Comparison of ENCODE assay signal across 32 mouse cellular contexts in genomic region chr5:134419700-134420099, GRCm38 (mm10). TPM values are rescaled to one million over a fixed set of nuclear protein-coding genes. Genes with fewer than 3 reads are reported as not detected.
DNase-seq lines count a peak whose midpoint lies in the region; ATAC-seq and TF ChIP-seq lines count a peak whose summit lies in the region.
"Had no signal": no experiment of that assay in that cellular context is flagged by ENCODE, and none has a peak within 500 bp of the region (broad histone marks: within the 10 kb centered on the region; RNA-seq: fewer than 3 reads in every experiment).

No protein-coding gene starts in this region.

- H3K4me3 ChIP-seq in ES-Bruce4 (ENCODE audit: low read depth, low read length) (no peak overlapping the region), ES-E14 (ENCODE audit: insufficient read depth in 1 of 2, low read depth in 1 of 2, low read length in 2 of 2, poor library complexity in 1 of 2, severe bottlenecking in 1 of 2) (no peak overlapping the region)
- H3K4me3 ChIP-seq in embryonic facial prominence, embryonic 15.5 days (replicated peaks): no peak overlapping the region
- no peak overlapping the region for H3K4me3 ChIP-seq in small intestine, adult 2 months (ENCODE audit: low read depth, low read length)
- H3K4me3 ChIP-seq in midbrain, embryonic 15.5 days: no peak overlapping the region
- H3K4me3 ChIP-seq in lung, adult 2 months (replicated peaks; ENCODE audit: extremely low read depth, low read depth, low read length): no peak overlapping the region
- H3K4me3 ChIP-seq in thymus, adult 2 months (ENCODE audit: control insufficient read depth, insufficient read depth, low read length): no peak overlapping the region
- H3K4me3 ChIP-seq: heart, adult 2 months; heart, embryonic 13.5 days; limb, embryonic 13.5 days; liver, embryonic 13.5 days; neural tube, embryonic 15.5 days had no signal

- TF ChIP-seq CTCF in ES-Bruce4 (IDR thresholded peaks at IDR 0.05; ENCODE audit: low read depth, low read length): no peak
- TF ChIP-seq CTCF in small intestine, adult 2 months (IDR thresholded peaks at IDR 0.05; ENCODE audit: extremely low read depth, insufficient read length, insufficient replicate concordance, low read depth, low read length): no peak
- no peak for TF ChIP-seq CTCF in lung, adult 2 months (IDR thresholded peaks at IDR 0.05; ENCODE audit: insufficient read depth, low read length)
- no peak for TF ChIP-seq CTCF in thymus, adult 2 months (IDR thresholded peaks at IDR 0.05; ENCODE audit: borderline replicate concordance, control insufficient read depth, extremely low read depth, insufficient read depth, low read length, poor library complexity)

- H3K4me2 ChIP-seq in embryonic facial prominence, embryonic 15.5 days (replicated peaks): no peak overlapping the region
- H3K4me2 ChIP-seq in midbrain, embryonic 15.5 days: no peak overlapping the region
- H3K4me2 ChIP-seq: heart, embryonic 13.5 days; limb, embryonic 13.5 days; liver, embryonic 13.5 days; neural tube, embryonic 15.5 days had no signal

- TF ChIP-seq POLR2A in ES-Bruce4 (IDR thresholded peaks at IDR 0.05; ENCODE audit: insufficient read depth, low read length): no peak
- no peak for TF ChIP-seq POLR2A in small intestine, adult 2 months (IDR thresholded peaks at IDR 0.05; ENCODE audit: low read depth, low read length)
- TF ChIP-seq POLR2A in lung, adult 2 months (IDR thresholded peaks at IDR 0.05; ENCODE audit: borderline replicate concordance, extremely low read depth, low read depth, low read length): no peak
- TF ChIP-seq POLR2A in thymus, adult 2 months (IDR thresholded peaks at IDR 0.05; ENCODE audit: control insufficient read depth, extremely low read depth, insufficient read depth, low read length, poor library complexity): no peak

- peaks cover 3% of the 10 kb centered on the region; the same call in 1 of the 2 replicates for H3K36me3 ChIP-seq in ES-Bruce4 (ENCODE audit: control insufficient read depth, insufficient read depth, low read length, poor library complexity, severe bottlenecking)
- H3K36me3 ChIP-seq in ES-E14 (ENCODE audit: control insufficient read depth, insufficient read depth, low read length, poor library complexity, severe bottlenecking): peaks cover 29% of the 10 kb centered on the region; the same call in 1 of the 2 replicates
- H3K36me3 ChIP-seq in embryonic facial prominence, embryonic 15.5 days: peaks cover 42% of the 10 kb centered on the region
- peaks cover 16% of the 10 kb centered on the region for H3K36me3 ChIP-seq in small intestine, adult 2 months (ENCODE audit: control insufficient read depth, insufficient read depth, low read length)
- peaks cover 5% of the 10 kb centered on the region; the same call in 1 of the 2 replicates for H3K36me3 ChIP-seq in midbrain, embryonic 15.5 days (replicated peaks)
- peaks cover 17% of the 10 kb centered on the region for H3K36me3 ChIP-seq in thymus, adult 2 months (ENCODE audit: control insufficient read depth, insufficient read depth, low read length)

- H3K9me3 ChIP-seq in ES-Bruce4 (replicated peaks; ENCODE audit: control insufficient read depth, insufficient read depth, low read length, poor library complexity, severe bottlenecking) (no peaks in the 10 kb centered on the region; the same call in 1 of the 2 replicates), ES-E14 (ENCODE audit: control insufficient read depth, insufficient read depth, low read depth, low read length) (no peaks in the 10 kb centered on the region)
- H3K9me3 ChIP-seq in embryonic facial prominence, embryonic 15.5 days (replicated peaks): no peaks in the 10 kb centered on the region
- no peaks in the 10 kb centered on the region for H3K9me3 ChIP-seq in midbrain, embryonic 15.5 days
- H3K9me3 ChIP-seq: heart, embryonic 13.5 days; liver, embryonic 13.5 days; neural tube, embryonic 15.5 days had no signal

- DNase-seq in ES-E14 (ENCODE audit: low read depth, low spot score): no peak
- DNase-seq in lung, adult 2 months: no peak
- no peak for DNase-seq in thymus, adult 2 months
- DNase-seq in heart, adult 11 months: no peak
- DNase-seq: adrenal gland, postnatal 10 days; B cell, adult 2 months; cerebellum, adult 18-20 months; cerebellum, postnatal 10 days; gastrocnemius, postnatal 25 days; heart, adult 2 months; heart, postnatal 10 days; kidney, adult 11 months; kidney, postnatal 14 days; layer of hippocampus, adult 9-11 months; liver, embryonic 13.5 days; lung, adult 18-20 months; lung, postnatal 10 days; midbrain, embryonic 14.5 days; retina, postnatal 1 day; right cerebral cortex, postnatal 14 days; spleen, adult 18-20 months had no signal

- no peak for ATAC-seq in embryonic facial prominence, embryonic 15.5 days (ENCODE audit: insufficient number of reproducible peaks, low FRiP score, low TSS enrichment, low read depth)
- ATAC-seq in midbrain, embryonic 15.5 days (replicated peaks): no peak
- ATAC-seq: activated CD4-positive, CD25-positive, alpha-beta regulatory T cell, adult 4 months; forebrain, embryonic 14.5 days; hindbrain, embryonic 16.5 days had no signal

- WGBS in embryonic facial prominence, embryonic 15.5 days: 79% methylated on average over 5 of the region's 5 CpGs
- WGBS in small intestine, adult 2 months: 41% methylated on average over 5 of the region's 5 CpGs
- WGBS in midbrain, embryonic 15.5 days: 95% methylated on average over 5 of the region's 5 CpGs
- 84% methylated on average over 5 of the region's 5 CpGs for WGBS in lung, adult 2 months
- 98% methylated on average over 5 of the region's 5 CpGs for WGBS in thymus, adult 2 months

- in situ Hi-C loops in ES-E14 (cut with MboI; ENCODE audit: low sequenced_read_pairs in 2 of 2, unreplicated experiment in 2 of 2): no loop called here

- H3K27me3 ChIP-seq in ES-Bruce4 (ENCODE audit: control insufficient read depth, insufficient read depth, low read length, poor library complexity, severe bottlenecking): no peaks in the 10 kb centered on the region
- no peaks in the 10 kb centered on the region for H3K27me3 ChIP-seq in embryonic facial prominence, embryonic 15.5 days
- no peaks in the 10 kb centered on the region for H3K27me3 ChIP-seq in small intestine, adult 2 months (ENCODE audit: control insufficient read depth, insufficient read depth, low read length)
- H3K27me3 ChIP-seq in midbrain, embryonic 15.5 days (replicated peaks): no peaks in the 10 kb centered on the region
- H3K27me3 ChIP-seq in thymus, adult 2 months (ENCODE audit: control insufficient read depth, insufficient read depth, low read length): no peaks in the 10 kb centered on the region
- H3K27me3 ChIP-seq: heart, embryonic 13.5 days; limb, embryonic 13.5 days; liver, embryonic 13.5 days; neural tube, embryonic 15.5 days had no signal

- peak overlapping the region; percentile 51 for H3K27ac ChIP-seq in ES-Bruce4 (ENCODE audit: insufficient read depth, low read length)
- H3K27ac ChIP-seq in ES-E14 (ENCODE audit: insufficient read depth, low read depth, low read length, poor library complexity, severe bottlenecking): peak overlapping the region; percentile 96; the same call in 1 of the 2 replicates
- 0 out of 2 replicates have a peak overlapping the region, but pooled peaks have one; percentile 45 for H3K27ac ChIP-seq in embryonic facial prominence, embryonic 15.5 days (replicated peaks)
- H3K27ac ChIP-seq in small intestine, adult 2 months (ENCODE audit: insufficient read depth, low read depth, low read length): peak overlapping the region; percentile 96
- no peak overlapping the region for H3K27ac ChIP-seq in midbrain, embryonic 15.5 days
- no peak overlapping the region for H3K27ac ChIP-seq in thymus, adult 2 months (ENCODE audit: control insufficient read depth, insufficient read depth, low read length)
- H3K27ac ChIP-seq: heart, adult 2 months; heart, embryonic 13.5 days; limb, embryonic 13.5 days; liver, embryonic 13.5 days; macrophage; neural tube, embryonic 15.5 days had no signal

- TF ChIP-seq EP300 in ES-Bruce4 (IDR thresholded peaks at IDR 0.05; ENCODE audit: insufficient read depth, low read depth, low read length): no peak

- H3K9ac ChIP-seq in ES-Bruce4 (ENCODE audit: low read depth, poor library complexity, severe bottlenecking): no peak overlapping the region
- H3K9ac ChIP-seq in ES-E14 (ENCODE audit: insufficient read depth, low read depth, low read length, poor library complexity, severe bottlenecking): peak overlapping the region; percentile 17; the same call in 1 of the 2 replicates
- no peak overlapping the region for H3K9ac ChIP-seq in embryonic facial prominence, embryonic 15.5 days
- no peak overlapping the region for H3K9ac ChIP-seq in midbrain, embryonic 15.5 days
- H3K9ac ChIP-seq: limb, embryonic 13.5 days; liver, embryonic 13.5 days; neural tube, embryonic 15.5 days had no signal

- H3K4me1 ChIP-seq in ES-Bruce4 (ENCODE audit: control insufficient read depth, insufficient read depth, low read length) (peaks cover 15% of the 10 kb centered on the region), ES-E14 (ENCODE audit: control insufficient read depth in 2 of 2, insufficient read depth in 2 of 2, low read length in 2 of 2, poor library complexity in 1 of 2) (peaks cover 16 to 33% of the 10 kb centered on the region in 2 experiments)
- peaks cover 27% of the 10 kb centered on the region for H3K4me1 ChIP-seq in embryonic facial prominence, embryonic 15.5 days
- peaks cover 48% of the 10 kb centered on the region for H3K4me1 ChIP-seq in small intestine, adult 2 months (ENCODE audit: control insufficient read depth, insufficient read depth, insufficient read length, low read length)
- peaks cover 8% of the 10 kb centered on the region; the same call in 1 of the 2 replicates for H3K4me1 ChIP-seq in midbrain, embryonic 15.5 days
- H3K4me1 ChIP-seq in lung, adult 2 months (ENCODE audit: control insufficient read depth, insufficient read depth, low read length): no peaks in the 10 kb centered on the region; the same call in 1 of the 2 replicates
- peaks cover 19% of the 10 kb centered on the region for H3K4me1 ChIP-seq in thymus, adult 2 months (replicated peaks; ENCODE audit: control insufficient read depth, insufficient read depth, low read length)

TF ChIP-seq in ES-E14, 5 proteins besides CTCF, POLR2A, EP300 and RAD21 (continues in another document):
- TF ChIP-seq MAFK (IDR thresholded peaks at IDR 0.05; ENCODE audit: insufficient read depth, low read depth, low read length) (no peak), CHD2 (IDR thresholded peaks at IDR 0.05; ENCODE audit: low read depth, low read length) (no peak), ZNF384 (IDR thresholded peaks at IDR 0.05; ENCODE audit: low read depth, low read length) (no peak), HCFC1 (IDR thresholded peaks at IDR 0.05; ENCODE audit: borderline replicate concordance, insufficient read depth, low read length) (no peak)

RNA-seq across cellular contexts. Expression of gene Gtf2ird1, which starts 36.8 kb away (rescaled TPM):
- 91.5 and 94.2 TPM in 2 replicates for polyA plus RNA-seq in ES-Bruce4 (2011; ENCODE audit: insufficient read depth, insufficient read length, low read depth, missing spikeins)
- total RNA-seq in ES-E14 (2012; rRNA removed): 63.5 and 118 TPM in 2 replicates
- 114 and 123 TPM in 2 replicates for polyA plus RNA-seq in embryonic facial prominence, embryonic 15.5 days (2015; fragmentation: Nextera tagmentation; extraction: Ambion mirVana)
- 25.0 and 40.4 TPM in 2 replicates for polyA plus RNA-seq in small intestine, adult 2 months (2012; rRNA removed)
- polyA plus RNA-seq in midbrain, embryonic 15.5 days (2015; fragmentation: Nextera tagmentation; extraction: Ambion mirVana): 89.0 and 90.2 TPM in 2 replicates
- polyA plus RNA-seq in lung, adult 2 months (2012; rRNA removed): 16.8 and 23.4 TPM in 2 replicates
- 75.6 and 83.9 TPM in 2 replicates for polyA plus RNA-seq in thymus, adult 2 months (2012; rRNA removed)

Comparison
In these comparisons a context has a peak if more than half of its experiments do, and no peak if none do; other contexts are left out.
1. H3K27ac ChIP-seq: peak in ES-Bruce4 (single experiment), ES-E14 (single experiment), embryonic facial prominence, embryonic 15.5 days (single experiment) and small intestine, adult 2 months (single experiment); none in midbrain, embryonic 15.5 days (single experiment) and thymus, adult 2 months (single experiment).